Comparison of ENCODE assay signal across 1 mouse cellular context in the genomic region with DNA sequence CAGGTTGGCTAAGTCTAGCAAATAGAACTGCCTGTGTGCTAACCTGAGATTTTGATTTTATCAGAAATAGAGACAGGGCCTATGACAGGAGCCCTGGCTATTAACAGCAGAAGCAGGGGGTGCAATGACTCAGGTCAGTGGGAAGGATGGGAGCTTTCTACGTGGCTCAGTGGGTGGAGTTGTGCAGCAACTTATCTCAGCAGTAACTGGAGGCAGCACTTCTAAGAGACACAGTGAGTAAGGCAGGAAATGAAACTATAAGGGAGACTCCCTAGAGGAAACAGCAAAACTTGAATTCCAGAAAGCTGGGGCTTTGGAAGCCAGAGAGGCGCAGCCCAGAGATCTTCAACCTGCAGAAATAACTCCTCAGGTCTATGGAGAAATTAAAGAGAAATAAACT.
TF ChIP-seq lines count a peak whose summit lies in the region.

No protein-coding gene starts in this region.

TF ChIP-seq in CH12.LX, 34 proteins besides CTCF, POLR2A, EP300 and RAD21:
- no peak for TF ChIP-seq BHLHE40 (IDR thresholded peaks at IDR 0.05; ENCODE audit: low read depth, low read length)
- peak; percentile 48; the same call in 1 of the 2 replicates for TF ChIP-seq IRF4 (IDR thresholded peaks at IDR 0.05; ENCODE audit: low read depth, low read length)
